Mouse (Mus musculus) brain, embryonic 14.5 days (tissue): ENCODE results near the gene Proser1.

Experiments
- CTCF ChIP-seq: fragments of 200-500 bp; IDR thresholded peaks from 2 replicates; pipeline ENCODE4 v1.5.1; 2012; ENCODE audit warnings: inconsistent platforms, mild to moderate bottlenecking, moderate library complexity, borderline replicate concordance; ENCODE audit not compliant: insufficient read depth, insufficient read length; ENCODE audit errors: extremely low read depth
- POLR2A ChIP-seq: fragments of 200-500 bp; IDR thresholded peaks from 2 replicates; pipeline ENCODE4 v1.6.1; 2012; ENCODE audit warnings: mild to moderate bottlenecking, inconsistent platforms, borderline replicate concordance; ENCODE audit not compliant: poor library complexity, insufficient read depth, insufficient read length, severe bottlenecking; ENCODE audit errors: extremely low read depth

DNA sequence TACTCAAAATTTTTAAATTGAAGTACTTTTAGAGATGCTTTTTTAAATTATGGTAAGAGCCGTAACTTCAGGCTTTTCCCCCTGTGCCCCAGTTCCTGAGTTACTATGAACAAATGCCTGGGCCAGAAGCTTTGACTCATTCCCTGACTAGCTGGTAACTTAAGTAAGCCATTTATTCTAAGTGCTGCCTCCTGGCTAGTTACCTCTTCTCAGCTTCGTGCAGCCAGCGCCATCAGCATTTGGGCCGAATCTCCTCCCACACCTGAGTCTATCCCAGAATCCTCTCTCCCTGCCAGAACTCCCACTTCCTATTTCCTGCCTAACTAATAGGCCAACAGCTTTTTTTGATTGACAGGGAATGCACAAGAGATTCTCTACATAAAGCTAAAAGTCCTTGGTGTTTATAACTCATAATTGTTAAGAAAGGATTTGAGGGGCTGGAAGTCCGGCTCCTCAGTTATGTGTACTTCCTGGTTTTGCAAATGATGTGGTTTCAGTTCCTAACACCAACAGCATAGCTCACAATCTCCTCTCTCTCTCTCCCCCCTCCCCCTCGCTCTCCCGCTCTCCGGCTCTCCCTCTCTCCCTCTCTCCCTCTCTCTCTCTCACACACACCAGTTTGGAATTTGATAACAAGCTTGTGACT, 20.1 kb downstream of the Proser1 start:
- TF ChIP-seq CTCF (no peak), POLR2A (no peak)
